Mouse (Mus musculus): Measurements from ENCODE around the gene Taar7a. TPM values are rescaled to one million over a fixed set of nuclear protein-coding genes. Genes with fewer than 3 reads are reported as not detected.

Gene Taar7a
- polyA plus RNA-seq (2015; fragmentation: Nextera tagmentation; extraction: Ambion mirVana) = not detected in 2 replicates

DNA sequence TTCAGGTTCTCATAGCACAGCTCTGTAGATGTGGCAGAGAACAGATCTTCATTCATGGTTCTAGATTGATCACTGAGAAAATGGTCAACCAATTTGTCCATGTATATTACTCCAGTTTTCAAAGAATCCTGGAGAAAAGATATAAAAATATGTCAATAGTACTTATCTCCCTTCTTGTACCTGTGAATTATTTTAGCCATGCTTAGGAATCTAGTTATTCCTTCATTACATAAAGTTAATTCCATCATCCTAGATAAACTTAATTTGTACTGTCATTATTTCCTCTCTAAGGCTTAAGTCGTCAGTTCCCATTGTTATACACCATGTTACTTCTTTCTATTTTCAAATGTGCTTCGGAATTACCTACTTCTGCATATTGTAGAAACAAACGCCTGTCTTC lies at the start of gene Taar7a:
Gene Taar7a, minus strand, starts transcription at position 101 of the 400 bp plus-strand sequence.

DNA sequence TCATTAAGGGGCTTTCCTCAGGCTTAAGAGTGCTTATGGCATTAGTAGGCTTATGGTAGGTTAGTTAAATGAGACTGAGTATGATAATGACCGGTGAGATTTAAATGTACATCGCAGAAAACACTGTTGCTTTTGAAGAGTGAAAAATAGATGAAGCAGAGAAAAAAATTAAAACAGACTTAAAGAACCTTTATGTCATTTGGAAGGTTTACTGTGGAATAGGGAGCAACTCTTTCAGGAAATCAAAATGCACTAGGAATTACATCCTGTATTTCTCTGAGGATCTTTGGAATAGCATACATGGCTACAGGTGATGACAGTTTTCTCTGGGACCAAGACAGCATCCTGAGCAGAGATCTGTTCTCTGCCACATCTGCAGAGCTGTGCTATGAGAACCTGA lies 44.0 kb upstream of the Taar7a start, which contains the start of gene Taar7e:
Gene Taar7e, plus strand, starts transcription at position 301 of the 400 bp plus-strand sequence.

DNA sequence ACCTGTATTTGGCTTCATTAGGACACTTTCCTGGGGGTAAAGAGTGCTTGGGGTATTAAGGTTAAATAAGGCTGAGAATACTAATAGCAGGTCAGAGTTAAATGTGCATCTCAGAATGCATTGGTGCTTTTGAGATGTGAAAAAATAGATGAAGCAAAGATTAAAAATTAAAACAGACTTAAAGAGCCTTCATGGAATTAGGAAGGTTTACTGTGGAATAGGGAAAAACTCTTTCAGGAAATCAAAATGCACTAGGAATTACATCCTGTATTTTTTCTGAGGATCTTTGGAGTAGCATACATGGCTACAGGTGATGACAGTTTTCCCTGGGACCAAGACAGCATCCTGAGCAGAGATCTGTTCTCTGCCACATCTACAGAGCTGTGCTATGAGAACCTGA lies 33.6 kb upstream of the Taar7a start, which contains the start of gene Taar7d:
Gene Taar7d, plus strand, starts transcription at position 301 of the 400 bp plus-strand sequence.

DNA sequence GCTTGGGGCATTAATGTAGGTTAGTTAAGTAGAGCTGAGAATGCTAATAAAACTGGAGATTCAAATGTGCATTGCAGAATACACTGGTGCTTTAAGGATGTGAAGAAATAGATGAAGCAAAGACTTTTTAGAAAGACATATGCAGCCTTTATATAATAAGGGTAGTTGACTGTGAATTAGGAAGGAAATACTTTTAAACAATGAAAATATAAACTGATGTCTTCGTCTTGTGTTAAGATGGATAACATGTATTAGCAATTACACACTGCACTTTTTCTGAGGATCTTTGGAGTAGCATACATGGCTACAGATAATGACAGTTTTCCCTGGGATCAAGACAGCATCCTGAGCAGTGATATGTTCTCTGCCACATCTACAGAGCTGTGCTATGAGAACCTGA lies 6.4 kb upstream of the Taar7a start, which contains the start of gene Taar7b:
Gene Taar7b, plus strand, starts transcription at position 301 of the 400 bp plus-strand sequence.

DNA sequence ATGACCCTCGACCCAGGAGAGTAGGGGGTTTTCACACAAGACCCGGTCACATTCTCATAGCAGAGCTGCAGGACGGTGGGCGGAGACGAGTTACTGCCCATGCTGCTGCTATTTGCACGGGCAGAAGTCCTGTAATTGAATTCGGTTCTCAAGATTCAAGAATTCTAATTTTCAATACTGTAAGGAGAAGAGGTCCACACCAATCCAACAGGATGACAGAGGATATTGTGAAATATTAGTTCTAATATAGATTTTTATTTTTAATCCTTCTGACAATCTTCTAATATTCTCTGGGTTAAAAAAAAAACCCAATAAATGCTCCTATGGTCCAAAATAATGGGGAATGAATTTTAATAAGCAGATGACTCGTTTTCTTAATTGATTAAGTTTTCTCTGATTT lies 7.7 kb downstream of the Taar7a start, which contains the start of gene Taar6:
Gene Taar6, minus strand, starts transcription at position 101 of the 400 bp plus-strand sequence.

DNA sequence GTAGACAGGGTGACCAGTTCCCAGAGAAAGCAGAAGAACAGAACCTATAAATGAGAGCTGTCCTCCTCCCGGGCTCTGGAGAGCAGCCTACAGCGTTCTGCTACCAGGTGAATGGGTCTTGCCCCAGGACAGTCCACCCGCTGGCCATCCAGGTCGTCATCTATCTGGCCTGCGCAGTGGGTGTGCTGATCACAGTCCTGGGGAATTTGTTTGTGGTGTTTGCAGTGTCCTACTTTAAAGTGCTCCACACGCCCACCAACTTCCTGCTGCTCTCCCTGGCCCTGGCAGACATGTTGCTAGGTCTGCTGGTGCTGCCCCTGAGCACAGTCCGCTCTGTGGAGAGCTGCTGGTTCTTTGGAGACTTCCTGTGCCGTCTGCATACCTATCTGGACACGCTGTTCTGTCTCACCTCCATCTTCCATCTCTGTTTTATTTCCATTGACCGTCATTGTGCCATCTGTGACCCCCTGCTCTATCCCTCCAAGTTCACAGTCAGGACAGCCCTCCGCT lies 22.6 kb downstream of the Taar7a start, which contains the start of gene Taar5:
Gene Taar5, plus strand, starts transcription at position 51 of the 510 bp plus-strand sequence.

DNA sequence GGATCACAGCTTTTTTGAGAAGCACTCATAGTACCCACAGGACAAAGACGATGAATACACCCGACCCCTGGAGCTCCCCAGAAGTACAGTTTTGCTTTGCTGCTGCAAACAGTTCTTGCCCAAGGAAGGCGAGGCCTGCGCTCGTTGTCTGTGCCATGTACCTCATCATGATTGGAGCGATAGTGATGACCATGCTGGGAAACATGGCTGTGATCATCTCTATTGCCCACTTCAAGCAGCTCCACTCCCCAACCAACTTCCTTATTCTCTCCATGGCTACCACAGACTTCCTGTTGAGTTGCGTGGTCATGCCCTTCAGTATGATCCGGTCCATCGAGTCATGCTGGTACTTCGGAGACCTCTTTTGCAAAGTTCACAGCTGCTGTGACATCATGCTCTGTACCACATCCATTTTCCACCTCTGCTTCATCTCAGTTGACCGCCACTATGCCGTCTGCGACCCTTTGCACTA lies 32.8 kb downstream of the Taar7a start, which contains the start of gene Taar4:
Gene Taar4, plus strand, starts transcription at position 51 of the 472 bp plus-strand sequence.

DNA sequence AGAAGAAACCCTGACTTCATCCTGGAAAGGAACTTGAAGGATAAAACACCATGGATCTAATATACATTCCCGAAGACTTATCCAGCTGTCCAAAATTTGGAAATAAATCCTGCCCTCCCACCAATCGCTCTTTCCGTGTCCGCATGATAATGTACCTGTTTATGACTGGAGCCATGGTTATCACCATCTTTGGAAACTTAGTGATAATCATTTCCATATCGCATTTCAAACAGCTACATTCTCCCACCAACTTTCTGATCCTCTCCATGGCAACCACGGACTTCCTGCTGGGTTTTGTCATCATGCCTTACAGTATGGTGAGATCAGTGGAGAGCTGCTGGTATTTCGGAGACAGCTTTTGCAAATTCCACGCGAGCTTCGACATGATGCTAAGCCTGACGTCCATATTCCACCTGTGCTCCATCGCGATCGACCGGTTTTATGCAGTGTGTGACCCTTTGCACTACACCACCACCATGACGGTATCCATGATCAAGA lies 43.7 kb downstream of the Taar7a start, which contains the start of gene Taar3:
Gene Taar3, plus strand, starts transcription at position 51 of the 498 bp plus-strand sequence.

Other genes with a start within 250 kb of the Taar7a start
- 299 and 304 TPM in 2 replicates for gene Rps12, start 206.2 kb downstream of the Taar7a start, polyA plus RNA-seq (2015; fragmentation: Nextera tagmentation; extraction: Ambion mirVana)
- 2.1 and 2.2 TPM in 2 replicates for gene Slc18b1, start 196.5 kb downstream of the Taar7a start, polyA plus RNA-seq (2015; fragmentation: Nextera tagmentation; extraction: Ambion mirVana)
- gene Vnn3, start 142.0 kb downstream of the Taar7a start, polyA plus RNA-seq (2015; fragmentation: Nextera tagmentation; extraction: Ambion mirVana) = 2.8 and 3.0 TPM in 2 replicates
- gene Vnn1, start 98.8 kb downstream of the Taar7a start, polyA plus RNA-seq (2015; fragmentation: Nextera tagmentation; extraction: Ambion mirVana) = 0.97 and 1.1 TPM in 2 replicates
- not detected in 2 replicates for gene Taar1, start 73.1 kb downstream of the Taar7a start, polyA plus RNA-seq (2015; fragmentation: Nextera tagmentation; extraction: Ambion mirVana)
- not detected in 2 replicates for gene Taar2, start 54.9 kb downstream of the Taar7a start, polyA plus RNA-seq (2015; fragmentation: Nextera tagmentation; extraction: Ambion mirVana)
- gene Taar3, start 43.9 kb downstream of the Taar7a start, polyA plus RNA-seq (2015; fragmentation: Nextera tagmentation; extraction: Ambion mirVana) = not detected in 2 replicates
- gene Taar4, start 33.0 kb downstream of the Taar7a start, polyA plus RNA-seq (2015; fragmentation: Nextera tagmentation; extraction: Ambion mirVana) = not detected in 2 replicates
- not detected in 2 replicates for gene Taar5, start 22.8 kb downstream of the Taar7a start, polyA plus RNA-seq (2015; fragmentation: Nextera tagmentation; extraction: Ambion mirVana)
- gene Taar6, start 7.8 kb downstream of the Taar7a start, polyA plus RNA-seq (2015; fragmentation: Nextera tagmentation; extraction: Ambion mirVana) = not detected in 2 replicates
- not detected in 2 replicates for gene Taar7b, start 6.5 kb upstream of the Taar7a start, polyA plus RNA-seq (2015; fragmentation: Nextera tagmentation; extraction: Ambion mirVana)
- not detected in 2 replicates for gene Taar7d, start 33.7 kb upstream of the Taar7a start, polyA plus RNA-seq (2015; fragmentation: Nextera tagmentation; extraction: Ambion mirVana)
- gene Taar7e, start 44.1 kb upstream of the Taar7a start, polyA plus RNA-seq (2015; fragmentation: Nextera tagmentation; extraction: Ambion mirVana) = not detected in 2 replicates
- gene Taar7f, start 56.0 kb upstream of the Taar7a start, polyA plus RNA-seq (2015; fragmentation: Nextera tagmentation; extraction: Ambion mirVana) = not detected in 2 replicates
- gene Taar8a, start 83.0 kb upstream of the Taar7a start, polyA plus RNA-seq (2015; fragmentation: Nextera tagmentation; extraction: Ambion mirVana) = not detected in 2 replicates
- not detected in 2 replicates for gene Taar8b, start 98.8 kb upstream of the Taar7a start, polyA plus RNA-seq (2015; fragmentation: Nextera tagmentation; extraction: Ambion mirVana)
- not detected in 2 replicates for gene Taar8c, start 108.4 kb upstream of the Taar7a start, polyA plus RNA-seq (2015; fragmentation: Nextera tagmentation; extraction: Ambion mirVana)
- not detected in 2 replicates for gene Taar9, start 116.1 kb upstream of the Taar7a start, polyA plus RNA-seq (2015; fragmentation: Nextera tagmentation; extraction: Ambion mirVana)
- gene Stx7, start 155.8 kb upstream of the Taar7a start, polyA plus RNA-seq (2015; fragmentation: Nextera tagmentation; extraction: Ambion mirVana) = 33.8 and 42.4 TPM in 2 replicates
- gene Moxd1, start 230.0 kb upstream of the Taar7a start, polyA plus RNA-seq (2015; fragmentation: Nextera tagmentation; extraction: Ambion mirVana) = 0.35 and 0.61 TPM in 2 replicates